Mouse (Mus musculus) neutrophil, adult 5-6 weeks (primary cell): ENCODE measurements around the gene Tnip1. TPM values are rescaled to one million over a fixed set of nuclear protein-coding genes. Genes with fewer than 3 reads are reported as not detected.

Source experiments
- ATAC-seq: fragments of 151-379, 151-347 bp; 2 replicates; pipeline ENCODE4 v1.8.0; 2017; ENCODE audit warnings: mild to moderate bottlenecking, moderate TSS enrichment; ENCODE audit not compliant: insufficient number of reproducible peaks, poor library complexity, low FRiP score, severe bottlenecking; ENCODE audit errors: extremely low read depth
- total RNA-seq: library from RNA; stranded (forward); fragments of 200-1000 nt; gene quantifications from 2 replicates; pipeline ENCODE4 v1.2.3, GENCODE M21; 2017

Gene Tnip1
- total RNA-seq, 1 experiment from 2014 or later = 58.2 TPM

DNA sequence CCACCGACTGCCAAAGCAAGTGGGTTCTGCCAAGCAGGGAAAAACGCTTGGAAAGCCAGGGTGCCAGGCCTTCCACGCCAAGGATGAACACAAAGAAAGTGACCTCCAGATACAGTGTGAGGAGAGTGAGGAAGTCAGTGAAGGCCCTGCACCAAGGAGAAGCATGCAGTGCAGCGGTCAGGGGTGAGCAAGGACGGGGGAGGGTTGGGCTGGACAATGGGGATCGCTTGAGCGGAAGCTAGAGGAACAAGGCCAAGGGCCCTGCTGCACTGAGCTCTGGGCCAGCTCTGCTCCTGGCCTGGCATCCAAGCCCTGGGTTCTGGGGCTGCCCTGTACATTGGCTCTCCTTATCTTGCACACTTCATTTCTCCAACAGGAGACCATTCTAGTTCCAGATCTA is 22.7 kb downstream of the Tnip1 start:
- no peak for ATAC-seq

DNA sequence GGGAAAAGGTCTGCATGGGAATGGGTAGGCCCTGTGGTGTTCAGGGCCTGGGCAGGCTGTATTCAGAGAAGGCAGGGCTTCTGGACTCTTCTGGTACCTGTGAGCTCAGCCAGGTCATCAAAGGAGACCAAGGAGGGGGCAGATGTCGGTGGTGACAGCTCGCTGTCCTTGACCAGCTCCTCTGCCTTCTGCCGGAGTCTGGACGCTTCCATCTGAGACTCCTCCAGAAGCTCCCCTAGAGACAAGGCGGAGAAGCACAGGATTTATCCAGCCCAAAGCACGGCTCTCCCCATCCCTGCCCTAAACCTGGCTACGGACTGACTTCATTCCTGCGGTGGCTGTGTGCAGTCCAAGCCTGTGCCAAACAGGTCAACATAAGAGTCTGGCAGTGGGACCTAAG is 23.2 kb downstream of the Tnip1 start:
- ATAC-seq = no peak

DNA sequence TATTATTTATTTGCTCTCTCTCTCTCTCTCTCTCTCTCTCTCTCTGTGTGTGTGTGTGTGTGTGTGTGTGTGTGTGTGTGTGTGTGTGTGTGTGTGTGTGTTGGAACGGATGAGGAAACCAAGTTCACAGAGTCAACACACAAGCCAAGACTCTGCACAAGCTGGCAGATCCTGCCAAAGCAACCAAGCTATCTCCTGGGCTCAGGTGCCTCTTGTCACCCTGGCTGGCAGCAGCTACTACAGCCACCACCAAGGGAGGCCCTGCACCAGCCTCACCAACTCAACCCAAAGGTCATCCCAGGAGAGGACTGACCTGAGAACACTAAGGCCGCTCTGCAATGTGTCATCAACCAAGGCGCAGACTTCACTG is 26.0 kb downstream of the Tnip1 start:
- ATAC-seq = no peak

DNA sequence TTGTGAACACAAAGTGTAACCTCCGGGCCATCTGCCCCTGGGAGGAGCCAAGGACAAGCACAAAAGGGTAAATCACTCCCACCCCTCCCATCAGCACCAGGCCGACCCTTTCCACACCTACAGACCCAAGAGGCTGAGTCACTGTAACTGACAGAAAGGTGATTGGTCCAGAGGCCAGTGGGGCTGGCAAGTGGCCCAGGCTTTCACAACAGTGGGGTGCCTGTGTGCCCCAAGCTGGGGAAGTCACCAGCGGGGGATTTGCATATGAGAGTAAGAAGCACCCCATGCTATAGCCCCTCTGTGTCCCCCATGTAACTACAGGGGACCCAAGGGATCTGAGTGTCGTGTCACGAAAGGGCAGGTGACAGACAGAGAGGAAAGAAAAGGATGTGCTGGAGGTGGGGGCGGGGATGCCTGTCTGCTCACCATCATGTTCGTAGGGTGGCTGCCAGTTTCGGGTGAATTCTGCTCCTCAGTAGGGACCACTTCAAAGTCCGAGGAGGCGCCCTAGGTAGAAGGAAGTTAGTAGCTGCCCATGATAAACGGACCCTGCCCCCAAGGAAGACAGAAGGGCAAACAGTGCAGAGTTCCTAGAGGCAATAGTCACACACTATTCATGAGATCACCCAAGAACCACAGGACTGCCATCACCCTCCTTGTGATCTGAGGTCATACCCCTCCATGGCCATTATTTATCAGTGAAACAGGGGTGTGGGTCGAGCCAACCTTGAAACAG is 26.5 kb downstream of the Tnip1 start:
- peak; percentile 44; the same call in 1 of the 2 replicates for ATAC-seq

DNA sequence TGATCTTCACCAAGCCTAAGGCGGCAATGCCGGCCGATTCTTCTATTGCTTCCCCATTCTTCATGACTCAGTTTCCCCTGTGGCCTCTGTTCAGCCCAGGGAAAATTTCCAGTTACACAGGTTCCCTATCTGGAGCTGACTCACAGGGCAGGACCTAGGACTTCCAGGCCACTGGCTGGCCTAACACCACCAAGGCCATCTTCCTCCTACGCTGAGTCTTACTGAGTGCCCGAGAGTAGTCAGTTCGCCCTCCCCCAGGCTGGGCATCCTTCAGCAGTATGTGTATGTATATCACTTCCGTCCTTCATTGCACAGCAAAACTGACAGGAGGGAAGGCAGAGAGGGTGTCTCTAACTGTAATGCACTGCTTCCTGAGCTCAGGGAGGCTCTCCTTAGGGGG is 28.5 kb downstream of the Tnip1 start:
- ATAC-seq = no peak

DNA sequence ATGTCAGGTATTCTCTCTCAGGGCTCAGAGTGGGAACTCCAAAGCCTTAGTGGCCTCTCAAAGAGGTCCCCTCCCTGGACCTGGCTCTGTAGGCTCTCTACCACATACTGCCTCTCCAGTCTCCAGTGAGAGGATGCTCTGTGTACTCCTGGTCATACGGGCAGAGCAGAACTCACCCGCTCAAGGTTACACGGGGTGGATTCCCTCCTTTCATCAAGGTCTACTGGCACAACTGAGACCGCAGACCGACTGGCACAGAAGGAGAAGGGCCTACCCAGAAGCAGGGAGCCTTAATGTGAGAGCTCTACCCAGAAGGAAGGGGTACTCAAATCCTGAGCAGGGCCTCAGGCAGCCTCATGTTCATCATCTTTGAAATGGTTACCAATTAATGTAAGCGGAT is 30.2 kb downstream of the Tnip1 start:
- no peak for ATAC-seq

DNA sequence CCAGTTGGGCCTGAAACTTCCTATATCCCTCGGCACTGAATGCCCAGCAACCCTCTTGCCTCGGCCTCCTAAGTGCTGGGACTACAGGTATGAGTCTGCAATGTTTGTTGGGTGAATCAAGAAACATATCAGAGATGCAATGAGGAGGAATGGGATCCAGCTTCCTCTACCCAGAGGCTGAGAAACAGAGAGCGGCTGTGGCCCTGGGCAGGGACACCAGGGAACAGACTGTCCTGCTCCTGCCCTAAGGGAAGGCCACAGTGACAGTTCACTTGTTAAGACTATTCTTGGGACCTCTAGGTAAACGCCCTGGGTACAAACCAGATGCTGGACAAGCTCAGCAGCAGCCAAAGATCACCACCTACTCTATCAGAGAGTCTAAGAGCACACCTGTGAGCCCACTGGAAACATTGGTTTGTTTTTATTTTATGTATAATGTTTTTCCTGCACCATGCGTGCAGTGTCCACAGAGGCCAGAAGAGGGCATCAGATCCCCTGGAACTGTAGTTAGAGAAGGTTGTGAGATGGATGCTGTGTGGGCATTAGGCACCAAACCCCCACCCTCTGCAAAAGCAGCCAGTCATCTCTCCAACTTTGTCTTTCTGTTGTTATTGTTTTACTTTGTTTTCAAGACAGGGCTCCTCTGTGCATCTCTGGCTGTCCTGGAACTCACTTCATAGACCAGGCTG is 31.2 kb downstream of the Tnip1 start:
- ATAC-seq = no peak

DNA sequence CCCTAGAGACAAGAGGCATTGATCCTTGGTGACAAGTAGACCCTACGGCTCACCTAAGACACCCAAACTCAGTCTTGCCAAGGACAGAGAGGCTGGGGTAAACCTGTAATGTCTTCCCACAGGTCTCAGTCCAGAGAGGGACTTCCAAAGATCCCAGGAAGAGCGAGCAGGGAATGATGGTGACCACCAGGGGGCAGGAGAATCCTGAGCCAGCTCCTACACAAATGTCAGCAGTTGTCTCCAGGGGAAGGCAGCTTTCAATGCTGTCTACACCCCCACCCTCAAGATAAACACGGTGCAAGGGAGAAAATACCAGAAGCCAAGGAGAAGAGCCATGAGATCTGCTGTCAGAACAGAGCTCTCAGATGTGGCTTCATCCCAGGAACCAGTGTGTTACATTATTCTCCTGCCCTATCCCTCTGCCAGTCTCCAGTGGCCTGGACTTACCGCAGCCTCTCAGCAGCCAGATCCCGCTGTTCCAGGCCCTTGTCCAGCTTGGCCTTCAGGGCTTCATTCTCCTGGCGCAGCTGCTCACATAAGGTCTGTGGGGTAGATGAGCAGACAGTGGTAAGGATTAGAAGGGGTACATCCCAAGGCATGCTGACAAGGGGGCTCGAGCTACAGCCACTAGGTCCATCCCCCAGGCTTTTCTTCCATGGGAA is 32.3 kb downstream of the Tnip1 start:
- ATAC-seq = no peak

DNA sequence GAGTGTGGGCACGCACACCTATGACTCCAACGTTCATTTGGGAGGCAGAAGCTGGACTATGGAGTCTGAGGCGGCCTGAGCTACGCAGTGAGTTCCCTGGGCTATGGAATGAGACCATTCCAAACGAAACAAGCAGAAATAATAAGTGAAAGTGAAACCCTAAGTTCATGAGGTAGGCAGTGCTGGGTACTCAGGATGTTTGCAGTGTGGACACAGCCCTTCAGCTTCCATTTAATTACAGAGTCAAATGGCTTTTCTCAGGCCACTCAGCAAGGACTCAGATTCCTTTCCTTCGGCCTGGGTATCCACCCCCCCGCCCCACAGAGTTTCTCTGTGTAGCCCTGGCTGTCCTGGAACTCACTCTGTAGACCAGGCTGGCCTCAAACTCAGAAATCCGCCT is 33.0 kb downstream of the Tnip1 start:
- no peak for ATAC-seq

DNA sequence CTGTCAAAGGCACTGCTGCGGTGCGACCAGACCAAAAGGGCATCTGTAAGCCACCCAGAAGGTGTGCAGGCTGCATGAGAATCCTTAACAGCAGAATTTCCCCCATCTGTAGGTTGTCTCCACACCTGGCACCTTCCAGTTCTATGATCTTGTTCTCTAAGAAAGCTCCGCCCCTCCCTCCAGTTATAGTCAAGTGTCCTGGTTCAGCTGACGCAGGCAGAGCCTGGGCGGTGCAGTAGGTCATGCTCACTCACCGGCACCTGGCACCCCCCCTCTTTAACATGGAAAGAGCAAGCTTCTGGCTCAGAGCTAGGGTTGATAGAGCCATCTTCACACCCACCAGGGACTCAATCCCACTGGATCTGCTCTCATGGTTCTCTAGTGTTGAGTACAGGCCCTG is 33.4 kb downstream of the Tnip1 start:
- no peak for ATAC-seq

DNA sequence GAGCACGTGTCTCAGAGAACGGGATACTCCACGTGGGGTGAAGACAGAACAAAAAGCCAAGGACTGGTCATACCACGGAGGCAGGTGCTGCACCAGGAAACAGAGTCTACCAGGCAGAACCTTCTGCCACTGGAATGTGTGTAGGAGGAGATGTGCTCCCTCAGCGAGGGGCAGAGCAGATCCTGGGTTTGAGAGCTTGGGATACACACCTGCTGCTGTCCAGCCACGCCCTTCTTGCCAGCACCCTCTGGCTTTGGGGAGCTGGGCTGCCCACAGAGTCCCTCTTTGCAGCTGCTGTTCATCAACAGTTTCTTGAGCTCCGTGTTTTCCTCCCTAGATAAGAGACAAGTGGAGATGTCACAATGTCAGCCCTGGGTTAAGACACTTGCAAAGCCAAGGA is 33.8 kb downstream of the Tnip1 start:
- no peak for ATAC-seq

DNA sequence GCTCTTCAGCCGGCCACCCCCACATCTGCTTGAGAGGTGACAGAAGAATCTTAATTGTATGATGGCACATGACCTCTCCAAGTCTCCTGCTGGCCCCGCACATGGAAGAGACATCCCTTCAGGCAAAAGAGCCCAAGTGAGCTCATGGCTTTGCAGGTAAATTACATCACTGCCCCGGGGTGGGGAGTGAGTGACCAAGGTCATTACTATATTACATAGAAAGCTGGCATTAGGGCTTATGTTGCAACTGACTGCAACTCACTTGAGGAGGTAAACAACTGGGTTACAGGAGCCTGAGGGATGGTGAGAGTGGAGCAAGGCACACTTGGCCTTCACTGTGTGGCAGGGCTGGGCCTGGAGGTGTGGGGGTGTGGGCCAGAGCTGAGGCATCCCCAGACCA is 34.5 kb downstream of the Tnip1 start:
- ATAC-seq = no peak

DNA sequence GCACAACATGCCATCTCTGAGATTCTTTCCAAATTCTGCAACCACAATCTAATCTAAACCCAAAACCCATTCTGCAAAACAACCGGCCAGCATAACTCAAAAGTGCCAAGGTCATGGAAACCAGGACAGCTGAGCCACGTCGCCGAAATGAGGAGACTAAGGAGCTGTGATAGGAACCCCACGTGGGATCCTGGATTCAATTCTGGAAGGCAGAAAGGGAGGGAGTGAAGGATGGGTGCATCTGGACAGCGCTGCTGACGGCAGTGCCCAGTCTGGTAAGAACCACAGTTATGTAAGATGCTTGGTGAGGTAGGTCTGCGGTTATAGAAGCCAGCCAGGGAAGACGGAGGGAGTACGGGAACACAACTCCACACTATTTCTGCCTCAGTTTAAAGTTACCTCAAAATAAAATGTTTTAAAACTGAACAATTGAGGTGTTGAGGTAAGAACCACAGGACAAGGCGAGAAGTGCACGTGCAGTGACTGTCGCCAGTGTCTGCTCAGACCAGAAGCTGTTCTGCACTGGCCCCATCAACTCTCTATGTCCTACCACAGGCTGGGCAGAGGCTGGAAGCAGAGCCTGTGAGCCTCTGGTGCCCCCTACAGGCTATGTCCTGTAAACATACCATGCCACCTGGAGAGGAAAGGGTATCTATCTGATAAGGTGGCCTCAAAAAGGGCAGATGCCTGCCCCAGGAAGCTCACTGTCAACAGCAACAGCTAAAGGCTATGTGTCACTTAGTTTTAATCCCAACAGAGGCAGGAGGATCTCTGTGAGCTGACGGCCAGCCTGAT is 35.2 kb downstream of the Tnip1 start:
- peak; percentile 64 for ATAC-seq

DNA sequence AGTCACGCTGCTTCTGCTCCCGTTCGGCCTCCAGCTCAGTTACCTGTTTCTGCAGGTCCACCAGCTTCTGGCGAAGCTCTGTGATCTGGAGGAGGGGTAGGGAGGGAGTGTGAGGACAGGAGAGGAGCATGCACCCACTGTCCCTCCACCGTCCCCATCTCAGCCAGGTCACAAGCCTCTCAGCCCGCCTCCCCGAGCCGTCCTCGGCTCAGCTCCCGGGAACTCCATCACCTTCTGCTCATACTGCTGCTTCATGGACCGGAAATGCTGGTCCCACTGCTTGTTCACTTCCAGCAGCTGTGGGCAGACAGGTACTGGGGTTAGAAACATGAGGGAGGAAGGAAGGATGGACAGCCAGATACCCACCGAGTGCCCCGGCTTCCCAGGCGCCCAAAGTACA is 38.6 kb downstream of the Tnip1 start:
- no peak for ATAC-seq

DNA sequence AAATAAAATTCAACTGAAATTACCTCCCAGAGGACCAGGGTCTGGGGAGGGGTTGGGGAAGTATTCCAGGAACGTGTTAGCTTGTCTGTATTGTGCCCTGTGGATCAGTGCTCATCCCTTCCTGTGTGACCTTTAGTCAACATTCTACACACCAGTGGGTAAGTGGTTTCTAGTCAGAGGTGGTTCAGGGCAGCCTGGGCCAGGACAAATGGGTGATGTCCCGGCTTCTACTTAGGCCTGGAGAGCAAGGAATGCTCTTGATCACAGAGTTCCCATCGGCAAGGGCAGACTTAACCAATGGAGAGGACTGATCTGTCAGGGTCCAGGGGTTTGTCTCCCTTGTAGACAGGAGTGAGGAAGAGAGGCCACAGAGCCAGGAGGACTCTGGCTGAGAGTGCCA is 40.2 kb downstream of the Tnip1 start:
- ATAC-seq = no peak

DNA sequence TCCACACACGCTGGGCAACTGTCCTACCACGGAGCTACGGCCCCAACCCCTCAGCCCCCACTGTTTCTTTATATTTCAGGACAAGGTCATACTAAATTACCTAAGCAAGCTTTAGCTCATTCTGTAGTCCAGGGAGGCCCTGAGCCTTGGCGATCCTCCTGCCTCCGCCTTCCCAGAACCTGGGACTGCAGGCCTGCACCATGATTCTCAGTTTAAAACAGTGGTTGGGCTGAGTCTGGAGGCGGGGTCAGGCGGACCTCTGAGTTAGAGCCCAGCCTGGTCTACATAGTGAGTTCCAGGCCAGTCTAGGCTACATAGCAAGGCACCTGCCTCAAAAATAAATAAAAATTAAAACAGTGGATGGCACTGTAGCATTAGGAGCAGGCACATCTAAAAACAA is 40.9 kb downstream of the Tnip1 start:
- ATAC-seq = no peak

DNA sequence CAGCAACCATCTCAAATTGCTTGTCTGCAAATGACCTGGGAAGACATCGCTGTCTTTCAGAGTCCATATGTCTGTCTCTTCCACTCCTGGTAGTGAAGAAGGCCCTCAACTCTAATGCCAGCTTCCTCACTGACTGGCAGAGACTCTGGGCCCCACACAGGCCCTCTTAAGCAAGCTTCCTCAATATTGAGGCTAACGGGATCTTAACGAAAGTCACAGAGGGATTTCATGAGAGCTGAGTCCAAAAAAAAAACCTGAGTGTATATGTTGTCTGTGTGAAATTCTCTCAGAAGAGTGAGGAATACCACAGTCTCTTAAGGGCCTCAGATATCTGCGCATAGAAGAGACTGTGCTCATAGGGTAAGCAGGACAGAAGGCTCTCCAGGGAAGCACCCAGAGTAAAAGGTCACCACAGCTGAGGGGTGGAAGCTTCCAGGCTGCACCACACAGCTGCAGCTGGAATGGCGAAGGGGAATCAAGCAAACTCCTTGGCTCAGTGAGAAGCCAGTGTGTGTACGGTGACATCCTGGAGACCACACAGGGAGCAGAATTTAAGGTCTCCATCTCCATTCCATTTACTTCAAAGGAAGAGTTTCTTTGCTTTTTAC is 41.6 kb downstream of the Tnip1 start:
- ATAC-seq = no peak

DNA sequence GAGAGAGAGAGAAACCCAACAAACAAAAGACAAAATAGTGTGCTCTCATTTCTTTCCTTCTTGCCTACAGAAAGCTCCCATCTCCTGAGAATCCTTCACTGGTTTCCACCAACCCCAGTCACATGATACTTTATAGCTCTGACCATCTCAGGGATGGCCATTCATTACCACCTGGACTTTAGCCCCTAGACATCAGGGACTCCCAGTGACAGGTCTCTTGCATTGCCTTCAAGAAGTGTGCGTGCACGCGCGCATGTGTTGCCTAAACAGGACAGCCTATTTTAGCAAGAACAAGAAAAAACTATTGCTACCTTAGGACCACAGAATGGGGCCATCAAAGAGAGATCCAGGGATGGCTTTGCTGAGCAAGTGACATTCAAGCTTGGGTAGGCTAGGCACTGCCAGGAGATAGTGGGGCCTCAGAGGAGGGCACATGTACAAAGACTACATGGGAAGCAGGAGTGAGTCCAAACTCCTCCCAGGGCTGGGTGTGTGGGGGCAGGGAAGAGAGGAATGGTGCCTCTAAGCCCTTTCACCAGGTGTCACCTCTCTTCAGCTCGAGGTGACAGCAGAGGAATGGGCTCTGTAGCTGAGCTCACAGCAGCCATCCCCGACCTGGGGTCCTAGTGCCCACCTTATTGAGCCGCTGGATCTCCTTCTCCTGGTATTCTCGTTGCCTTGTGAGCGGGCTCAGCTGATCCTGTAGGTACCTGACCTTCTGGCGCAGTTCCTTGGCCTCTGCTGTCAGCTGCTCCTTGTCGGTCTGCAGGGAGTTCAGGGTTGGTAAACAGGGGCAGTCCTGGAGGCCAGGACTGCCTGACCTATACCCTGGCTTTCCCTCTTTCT is 42.4 kb downstream of the Tnip1 start:
- ATAC-seq = 0 out of 2 replicates have a peak, but pooled peaks have one; percentile 4
